Mouse (Mus musculus): ENCODE measurements around the gene Edem1.

DNA sequence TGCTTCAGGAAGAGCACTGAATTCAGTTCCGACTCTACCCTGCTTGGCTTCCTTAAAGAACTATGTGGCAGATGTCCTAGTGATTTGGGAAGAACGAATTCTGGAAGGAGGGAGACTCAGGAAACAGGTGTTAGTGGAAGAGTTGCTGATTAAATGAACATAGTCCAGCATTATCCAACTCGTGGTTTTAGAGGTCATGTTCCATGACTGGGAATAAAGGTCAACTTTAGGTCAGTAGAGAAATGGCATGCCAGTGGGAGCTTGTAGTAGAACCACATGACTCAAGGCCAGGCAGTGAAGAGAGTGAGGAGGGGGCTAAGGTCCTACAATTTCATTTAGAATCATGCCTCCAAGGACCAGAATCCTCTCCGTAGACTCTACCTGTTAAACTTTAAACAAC, 57.9 kb downstream of the Edem1 start:
- TF ChIP-seq TCF3 (IDR thresholded peaks at IDR 0.05; ENCODE audit: insufficient read length, low read depth) (no peak), E2F4 (IDR thresholded peaks at IDR 0.05; ENCODE audit: insufficient read depth) (no peak), POLR2A (IDR thresholded peaks at IDR 0.05; ENCODE audit: insufficient read length, low read depth) (no peak), POLR2AphosphoS2 (IDR thresholded peaks at IDR 0.05; ENCODE audit: insufficient read length, low read depth) (no peak), MAX (IDR thresholded peaks at IDR 0.05; ENCODE audit: low read depth) (no peak), USF1 (IDR thresholded peaks at IDR 0.05; ENCODE audit: low read depth) (no peak), REST (IDR thresholded peaks at IDR 0.05; ENCODE audit: insufficient read depth, insufficient read length) (no peak)
